Mouse (Mus musculus): Measurements from ENCODE around the gene Rabif. TPM values are rescaled to one million over a fixed set of nuclear protein-coding genes. Genes with fewer than 3 reads are reported as not detected.

Rabif gene
- polyA plus RNA-seq, 1 experiment from 2014 or later = 35.3 TPM

GRCm38 (mm10) chr1:134460294-134461284 is 33.9 kb upstream of the Rabif start:
- no peak overlapping the region for H3K9ac ChIP-seq (ENCODE audit: low read depth, low read length)
- H3K4me3 ChIP-seq (ENCODE audit: low read depth, low read length) = no peak overlapping the region
- no peak for ATAC-seq (replicated peaks; ENCODE audit: insufficient number of reproducible peaks, low FRiP score, low TSS enrichment)
- peaks cover 7% of the 10 kb centered on the region; the same call in 1 of the 2 replicates for H3K4me1 ChIP-seq (ENCODE audit: control insufficient read depth, insufficient read depth, low read length)
- no peaks in the 10 kb centered on the region for H3K27me3 ChIP-seq (ENCODE audit: control insufficient read depth, insufficient read depth, low read length)
- H3K9me3 ChIP-seq (replicated peaks; ENCODE audit: control insufficient read depth, low read length) = no peaks in the 10 kb centered on the region
- WGBS (ENCODE audit: insufficient replicate concordance) = 92% methylated on average over 1 of the region's 1 CpGs
- peaks cover 8% of the 10 kb centered on the region for H3K36me3 ChIP-seq (ENCODE audit: control insufficient read depth, insufficient read depth, low read length)
- H3K4me2 ChIP-seq = no peak overlapping the region
- H3K27ac ChIP-seq (ENCODE audit: low read depth, low read length) = no peak overlapping the region

- H3K27me3 ChIP-seq (ENCODE audit: control insufficient read depth, insufficient read depth, low read length) = no peaks in the 10 kb centered on the region
- H3K9ac ChIP-seq (ENCODE audit: low read depth, low read length) = no peak overlapping the region
- H3K9me3 ChIP-seq (replicated peaks; ENCODE audit: control insufficient read depth, low read length) = no peaks in the 10 kb centered on the region
- H3K36me3 ChIP-seq (ENCODE audit: control insufficient read depth, insufficient read depth, low read length) = peaks cover 18% of the 10 kb centered on the region; the same call in 1 of the 2 replicates
- H3K4me1 ChIP-seq (ENCODE audit: control insufficient read depth, insufficient read depth, low read length) = no peaks in the 10 kb centered on the region
- WGBS (ENCODE audit: insufficient replicate concordance) = 77% methylated on average over 2 of the region's 2 CpGs
- no peak for ATAC-seq (replicated peaks; ENCODE audit: insufficient number of reproducible peaks, low FRiP score, low TSS enrichment)
- no peak overlapping the region for H3K4me3 ChIP-seq (ENCODE audit: low read depth, low read length)
- H3K4me2 ChIP-seq = no peak overlapping the region
- no peak overlapping the region for H3K27ac ChIP-seq (ENCODE audit: low read depth, low read length)
Observed at GRCm38 (mm10) chr1:134484623-134485022, 9.8 kb upstream of the Rabif start.

- Histone ChIP-seq H3K4me3 (ENCODE audit: low read depth, low read length) (no peak overlapping the region), H3K27ac (ENCODE audit: low read depth, low read length) (no peak overlapping the region), H3K36me3 (ENCODE audit: control insufficient read depth, insufficient read depth, low read length) (peaks cover 6% of the 10 kb centered on the region; the same call in 1 of the 2 replicates), H3K9ac (ENCODE audit: low read depth, low read length) (no peak overlapping the region), H3K27me3 (ENCODE audit: control insufficient read depth, insufficient read depth, low read length) (no peaks in the 10 kb centered on the region), H3K9me3 (replicated peaks; ENCODE audit: control insufficient read depth, low read length) (no peaks in the 10 kb centered on the region), H3K4me1 (ENCODE audit: control insufficient read depth, insufficient read depth, low read length) (0 out of 2 replicates have a peak, but pooled peaks cover 3% of the 10 kb centered on the region), H3K4me2 (no peak overlapping the region)
- WGBS (ENCODE audit: insufficient replicate concordance) = 86% methylated on average over 6 of the region's 6 CpGs
- no peak for ATAC-seq (replicated peaks; ENCODE audit: insufficient number of reproducible peaks, low FRiP score, low TSS enrichment)
Observed at GRCm38 (mm10) chr1:134490903-134491801, 3.3 kb upstream of the Rabif start.

GRCm38 (mm10) chr1:134492276-134492675 is 2.2 kb upstream of the Rabif start:
- Histone ChIP-seq H3K4me2 (no peak overlapping the region), H3K4me1 (ENCODE audit: control insufficient read depth, insufficient read depth, low read length) (0 out of 2 replicates have a peak, but pooled peaks cover 3% of the 10 kb centered on the region), H3K9me3 (replicated peaks; ENCODE audit: control insufficient read depth, low read length) (no peaks in the 10 kb centered on the region), H3K36me3 (ENCODE audit: control insufficient read depth, insufficient read depth, low read length) (peaks cover 6% of the 10 kb centered on the region; the same call in 1 of the 2 replicates), H3K9ac (ENCODE audit: low read depth, low read length) (no peak overlapping the region), H3K27me3 (ENCODE audit: control insufficient read depth, insufficient read depth, low read length) (no peaks in the 10 kb centered on the region), H3K27ac (ENCODE audit: low read depth, low read length) (no peak overlapping the region), H3K4me3 (ENCODE audit: low read depth, low read length) (no peak overlapping the region)
- WGBS (ENCODE audit: insufficient replicate concordance) = 74% methylated on average over 7 of the region's 7 CpGs
- ATAC-seq (replicated peaks; ENCODE audit: insufficient number of reproducible peaks, low FRiP score, low TSS enrichment) = no peak

- WGBS (ENCODE audit: insufficient replicate concordance) = 84% methylated on average over 2 of the region's 2 CpGs
- H3K36me3 ChIP-seq (ENCODE audit: control insufficient read depth, insufficient read depth, low read length) = peaks cover 5% of the 10 kb centered on the region; the same call in 1 of the 2 replicates
- H3K4me1 ChIP-seq (ENCODE audit: control insufficient read depth, insufficient read depth, low read length) = 0 out of 2 replicates have a peak, but pooled peaks cover 3% of the 10 kb centered on the region
- ATAC-seq (replicated peaks; ENCODE audit: insufficient number of reproducible peaks, low FRiP score, low TSS enrichment) = no peak
- H3K9me3 ChIP-seq (replicated peaks; ENCODE audit: control insufficient read depth, low read length) = no peaks in the 10 kb centered on the region
- no peak overlapping the region for H3K9ac ChIP-seq (ENCODE audit: low read depth, low read length)
- H3K4me3 ChIP-seq (ENCODE audit: low read depth, low read length) = 0 out of 2 replicates have a peak overlapping the region, but pooled peaks have one; percentile 65
- H3K27ac ChIP-seq (ENCODE audit: low read depth, low read length) = no peak overlapping the region
- no peaks in the 10 kb centered on the region for H3K27me3 ChIP-seq (ENCODE audit: control insufficient read depth, insufficient read depth, low read length)
- H3K4me2 ChIP-seq = peak overlapping the region; percentile 78
Observed at GRCm38 (mm10) chr1:134493496-134493895, 952 bp upstream of the Rabif start.

GRCm38 (mm10) chr1:134493956-134494355 is 492 bp upstream of the Rabif start:
- peak overlapping the region; percentile 65 for H3K4me3 ChIP-seq (ENCODE audit: low read depth, low read length)
- no peak for ATAC-seq (replicated peaks; ENCODE audit: insufficient number of reproducible peaks, low FRiP score, low TSS enrichment)
- peak overlapping the region; percentile 78 for H3K4me2 ChIP-seq
- 0 out of 2 replicates have a peak, but pooled peaks cover 3% of the 10 kb centered on the region for H3K4me1 ChIP-seq (ENCODE audit: control insufficient read depth, insufficient read depth, low read length)
- H3K27ac ChIP-seq (ENCODE audit: low read depth, low read length) = peak overlapping the region; percentile 90
- peak overlapping the region; percentile 78 for H3K9ac ChIP-seq (ENCODE audit: low read depth, low read length)
- no peaks in the 10 kb centered on the region for H3K9me3 ChIP-seq (replicated peaks; ENCODE audit: control insufficient read depth, low read length)
- peaks cover 4% of the 10 kb centered on the region; the same call in 1 of the 2 replicates for H3K36me3 ChIP-seq (ENCODE audit: control insufficient read depth, insufficient read depth, low read length)
- WGBS (ENCODE audit: insufficient replicate concordance) = 25% methylated on average over 5 of the region's 5 CpGs
- H3K27me3 ChIP-seq (ENCODE audit: control insufficient read depth, insufficient read depth, low read length) = no peaks in the 10 kb centered on the region

- Histone ChIP-seq H3K4me2 (peak overlapping the region; percentile 78), H3K27ac (ENCODE audit: low read depth, low read length) (peak overlapping the region; percentile 90; the same call in 1 of the 2 replicates)
- ATAC-seq (replicated peaks; ENCODE audit: insufficient number of reproducible peaks, low FRiP score, low TSS enrichment) = no peak
Observed at GRCm38 (mm10) chr1:134495216-134495539, 730 bp downstream of the Rabif start.

GRCm38 (mm10) chr1:134495991-134496390 is 1.5 kb downstream of the Rabif start:
- Histone ChIP-seq H3K27ac (ENCODE audit: low read depth, low read length) (no peak overlapping the region), H3K9me3 (replicated peaks; ENCODE audit: control insufficient read depth, low read length) (no peaks in the 10 kb centered on the region), H3K4me2 (peak overlapping the region; percentile 78), H3K4me1 (ENCODE audit: control insufficient read depth, insufficient read depth, low read length) (0 out of 2 replicates have a peak, but pooled peaks cover 3% of the 10 kb centered on the region), H3K36me3 (ENCODE audit: control insufficient read depth, insufficient read depth, low read length) (0 out of 2 replicates have a peak, but pooled peaks cover 2% of the 10 kb centered on the region), H3K4me3 (ENCODE audit: low read depth, low read length) (no peak overlapping the region), H3K27me3 (ENCODE audit: control insufficient read depth, insufficient read depth, low read length) (no peaks in the 10 kb centered on the region), H3K9ac (ENCODE audit: low read depth, low read length) (no peak overlapping the region)
- no peak for ATAC-seq (replicated peaks; ENCODE audit: insufficient number of reproducible peaks, low FRiP score, low TSS enrichment)
- 89% methylated on average over 10 of the region's 10 CpGs for whole genome bisulfite sequencing (ENCODE audit: insufficient replicate concordance)

More at GRCm38 (mm10) chr1:134495216-134495539, 730 bp downstream of the Rabif start:
- H3K4me1 ChIP-seq (ENCODE audit: control insufficient read depth, insufficient read depth, low read length) = 0 out of 2 replicates have a peak, but pooled peaks cover 3% of the 10 kb centered on the region
- H3K27me3 ChIP-seq (ENCODE audit: control insufficient read depth, insufficient read depth, low read length) = no peaks in the 10 kb centered on the region
- H3K4me3 ChIP-seq (ENCODE audit: low read depth, low read length) = peak overlapping the region; percentile 65
- 22% methylated on average over 5 of the region's 5 CpGs for whole genome bisulfite sequencing (ENCODE audit: insufficient replicate concordance)
- H3K36me3 ChIP-seq (ENCODE audit: control insufficient read depth, insufficient read depth, low read length) = 0 out of 2 replicates have a peak, but pooled peaks cover 2% of the 10 kb centered on the region
- H3K9me3 ChIP-seq (replicated peaks; ENCODE audit: control insufficient read depth, low read length) = no peaks in the 10 kb centered on the region
- H3K9ac ChIP-seq (ENCODE audit: low read depth, low read length) = peak overlapping the region; percentile 78

Data from heart, embryonic 11.5 days (tissue).